12 mouse cellular contexts compared by ENCODE assay signal in the genomic region with DNA sequence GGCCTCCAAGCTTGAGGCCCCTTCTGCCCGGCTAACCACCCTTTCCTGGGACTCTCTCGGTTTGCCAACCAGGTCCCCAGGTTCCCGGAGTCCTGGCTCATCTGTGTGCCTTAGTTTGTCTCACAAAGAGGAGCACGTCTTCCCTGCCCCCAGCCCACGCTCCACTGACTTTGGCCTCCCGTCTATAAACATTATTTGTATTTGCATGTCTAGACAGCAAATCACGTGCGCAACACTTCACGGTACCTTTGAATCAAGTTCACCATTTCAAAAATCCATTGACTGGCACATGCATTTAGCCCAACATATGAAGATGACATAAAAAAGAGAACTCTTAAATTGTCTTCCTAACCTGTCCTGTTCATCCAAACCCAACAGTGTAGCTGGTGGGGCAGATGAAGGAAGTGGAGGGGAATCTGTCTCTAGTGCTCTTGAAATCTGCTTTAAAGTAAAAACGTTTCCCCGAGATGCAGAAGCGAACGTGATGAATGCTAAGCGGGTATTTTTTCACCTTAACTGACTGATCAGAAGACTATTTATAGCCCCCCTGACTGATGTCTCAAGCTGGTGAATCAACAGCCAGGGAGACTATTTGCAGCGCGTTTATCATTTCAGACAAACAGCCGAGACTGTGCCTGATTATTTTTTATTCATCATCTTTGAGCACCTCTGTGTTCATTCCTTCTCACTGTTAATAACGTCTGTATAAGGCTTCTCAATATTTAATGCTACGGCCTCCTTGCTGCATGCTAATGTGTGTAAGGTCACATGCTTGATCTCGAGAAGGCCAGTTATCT.
A peak's percentile ranks its signal among the peaks of the same experiment; 100 is the strongest.
DNase-seq lines count a peak whose midpoint lies in the region; ATAC-seq and TF ChIP-seq lines count a peak whose summit lies in the region.
"Had no signal": no experiment of that assay in that cellular context is flagged by ENCODE, and none has a peak within 500 bp of the region (broad histone marks: within the 10 kb centered on the region; RNA-seq: fewer than 3 reads in every experiment).

No protein-coding gene starts in this region.

- H3K27me3 ChIP-seq in heart, embryonic 15.5 days: no peaks in the 10 kb centered on the region
- no peaks in the 10 kb centered on the region for H3K27me3 ChIP-seq in forebrain, embryonic 14.5 days (replicated peaks; ENCODE audit: control insufficient read depth, insufficient read depth, low read length)
- no peaks in the 10 kb centered on the region for H3K27me3 ChIP-seq in midbrain, embryonic 13.5 days
- H3K27me3 ChIP-seq in stomach, postnatal 0 days (ENCODE audit: control insufficient read depth, insufficient read depth, low read length): no peaks in the 10 kb centered on the region
- H3K27me3 ChIP-seq: CH12.LX had no signal

- DNase-seq in heart, adult 8-10 months (ENCODE audit: low spot score): no peak
- DNase-seq in brain, adult 2 months (ENCODE audit: low read depth, low spot score): peak; percentile 55
- DNase-seq in forebrain, embryonic 14.5 days (ENCODE audit: low spot score): peak; percentile 47
- DNase-seq in urinary bladder, adult 2 months (ENCODE audit: low spot score): no peak
- no peak for DNase-seq in c-Kit-positive CD71-positive TER-119-positive erythroid progenitor cells, embryonic 14.5 days (ENCODE audit: low spot score)
- no peak for DNase-seq in stomach, postnatal 0 days (ENCODE audit: low spot score)
- DNase-seq: liver; lung, postnatal 36 days; right cerebral cortex, postnatal 4 days had no signal

- 51% methylated on average over 20 of the region's 20 CpGs for WGBS in heart, embryonic 15.5 days
- 48% methylated on average over 20 of the region's 20 CpGs for WGBS in forebrain, embryonic 14.5 days
- WGBS in midbrain, embryonic 13.5 days: 38% methylated on average over 20 of the region's 20 CpGs
- WGBS in stomach, postnatal 0 days: 62% methylated on average over 20 of the region's 20 CpGs

- peak overlapping the region; percentile 30 for H3K4me2 ChIP-seq in heart, embryonic 15.5 days
- H3K4me2 ChIP-seq in forebrain, embryonic 14.5 days (ENCODE audit: low read length): no peak overlapping the region
- 0 out of 2 replicates have a peak overlapping the region, but pooled peaks have one; percentile 2 for H3K4me2 ChIP-seq in midbrain, embryonic 13.5 days (replicated peaks)
- H3K4me2 ChIP-seq in stomach, postnatal 0 days (replicated peaks; ENCODE audit: low read depth): no peak overlapping the region

- H3K36me3 ChIP-seq in heart, embryonic 15.5 days: no peaks in the 10 kb centered on the region
- H3K36me3 ChIP-seq in forebrain, embryonic 14.5 days (ENCODE audit: control insufficient read depth, insufficient read depth, low read length): 0 out of 2 replicates have a peak, but pooled peaks cover 7% of the 10 kb centered on the region
- H3K36me3 ChIP-seq in midbrain, embryonic 13.5 days: peaks cover 4% of the 10 kb centered on the region
- H3K36me3 ChIP-seq in stomach, postnatal 0 days (ENCODE audit: control insufficient read depth, insufficient read depth, low read length): no peaks in the 10 kb centered on the region

- H3K4me3 ChIP-seq in heart, embryonic 15.5 days: no peak overlapping the region
- H3K4me3 ChIP-seq in forebrain, embryonic 14.5 days (ENCODE audit: low read depth, low read length): no peak overlapping the region
- H3K4me3 ChIP-seq in midbrain, embryonic 13.5 days (replicated peaks): no peak overlapping the region
- no peak overlapping the region for H3K4me3 ChIP-seq in stomach, postnatal 0 days (ENCODE audit: low read depth, low read length)

- TF ChIP-seq CTCF in stomach, postnatal 0 days (IDR thresholded peaks at IDR 0.05; ENCODE audit: low read depth): no peak

- no peak overlapping the region for H3K9ac ChIP-seq in heart, embryonic 15.5 days
- no peak overlapping the region for H3K9ac ChIP-seq in forebrain, embryonic 14.5 days (ENCODE audit: low read length)
- no peak overlapping the region for H3K9ac ChIP-seq in midbrain, embryonic 13.5 days (replicated peaks)
- no peak overlapping the region for H3K9ac ChIP-seq in stomach, postnatal 0 days (ENCODE audit: low read length)

- TF ChIP-seq EP300 in stomach, postnatal 0 days (optimal IDR thresholded peaks at IDR 0.05): no peak

- H3K27ac ChIP-seq in heart, embryonic 15.5 days: no peak overlapping the region
- H3K27ac ChIP-seq in forebrain, embryonic 14.5 days (ENCODE audit: low read depth, low read length): peak overlapping the region; percentile 10; the same call in 1 of the 2 replicates
- peak overlapping the region; percentile 76 for H3K27ac ChIP-seq in midbrain, embryonic 13.5 days
- H3K27ac ChIP-seq in stomach, postnatal 0 days (replicated peaks): no peak overlapping the region

- H3K9me3 ChIP-seq in heart, embryonic 15.5 days (replicated peaks): no peaks in the 10 kb centered on the region
- no peaks in the 10 kb centered on the region for H3K9me3 ChIP-seq in forebrain, embryonic 14.5 days (replicated peaks; ENCODE audit: control insufficient read depth, low read length)
- no peaks in the 10 kb centered on the region for H3K9me3 ChIP-seq in midbrain, embryonic 13.5 days
- no peaks in the 10 kb centered on the region for H3K9me3 ChIP-seq in stomach, postnatal 0 days (ENCODE audit: control insufficient read depth, low read length)

- H3K4me1 ChIP-seq in heart, embryonic 15.5 days (replicated peaks): peaks cover 10% of the 10 kb centered on the region; the same call in 1 of the 2 replicates
- peaks cover 7% of the 10 kb centered on the region; the same call in 1 of the 2 replicates for H3K4me1 ChIP-seq in forebrain, embryonic 14.5 days (ENCODE audit: control insufficient read depth, insufficient read depth, low read length)
- H3K4me1 ChIP-seq in midbrain, embryonic 13.5 days (replicated peaks): peaks cover 31% of the 10 kb centered on the region
- H3K4me1 ChIP-seq in stomach, postnatal 0 days (replicated peaks; ENCODE audit: control insufficient read depth, insufficient read depth): no peaks in the 10 kb centered on the region

- no peak for ATAC-seq in heart, embryonic 15.5 days (replicated peaks; ENCODE audit: insufficient number of reproducible peaks, insufficient read depth, low FRiP score, low read depth)
- 0 out of 2 replicates have a peak, but pooled peaks have one; percentile 23 for ATAC-seq in forebrain, embryonic 14.5 days
- ATAC-seq in midbrain, embryonic 13.5 days: peak; percentile 18; the same call in 1 of the 2 replicates
- ATAC-seq in stomach, postnatal 0 days (ENCODE audit: low FRiP score, low TSS enrichment): no peak

Comparison
In these comparisons a context has a peak if more than half of its experiments do, and no peak if none do; other contexts are left out.
1. ATAC-seq: peak in forebrain, embryonic 14.5 days (single experiment) and midbrain, embryonic 13.5 days (single experiment); none in heart, embryonic 15.5 days (single experiment) and stomach, postnatal 0 days (single experiment).
2. H3K27ac ChIP-seq: peak in forebrain, embryonic 14.5 days (single experiment) and midbrain, embryonic 13.5 days (single experiment); none in heart, embryonic 15.5 days (single experiment) and stomach, postnatal 0 days (single experiment).
3. H3K4me2 ChIP-seq: peak in heart, embryonic 15.5 days (single experiment) and midbrain, embryonic 13.5 days (single experiment); none in forebrain, embryonic 14.5 days (single experiment) and stomach, postnatal 0 days (single experiment).
4. DNase-seq: peak in brain, adult 2 months (single experiment) and forebrain, embryonic 14.5 days (single experiment); none in heart, adult 8-10 months (single experiment), urinary bladder, adult 2 months (single experiment), c-Kit-positive CD71-positive TER-119-positive erythroid progenitor cells, embryonic 14.5 days (single experiment) and stomach, postnatal 0 days (single experiment).